ENCODE assay signal across 17 mouse cellular contexts in the genomic region with DNA sequence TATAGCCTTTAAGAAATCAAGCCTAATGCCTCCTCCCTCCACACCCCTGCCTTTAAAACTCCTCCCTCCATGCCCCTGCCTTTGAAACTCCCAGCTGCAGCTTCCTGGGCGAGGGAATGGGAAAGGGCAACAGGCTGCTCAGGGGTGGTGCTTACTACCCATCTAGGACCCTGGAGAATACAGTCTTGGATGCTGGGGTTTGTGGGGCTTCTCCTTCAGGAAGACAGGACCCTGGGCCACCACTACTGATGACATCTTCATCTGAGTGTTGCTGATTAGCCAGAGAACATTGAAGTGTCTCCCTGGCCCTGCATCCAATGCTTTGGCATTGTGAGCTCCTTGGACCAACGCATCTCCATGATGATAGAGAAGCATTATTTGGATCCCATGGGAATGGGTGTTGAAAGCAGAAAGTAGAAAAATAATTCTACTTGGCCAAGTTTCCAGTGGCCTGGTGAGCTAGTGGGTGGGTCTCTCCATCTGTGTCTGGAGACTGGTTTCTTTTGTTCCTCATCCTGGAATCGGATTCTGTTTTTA.
DNase-seq lines count a peak whose midpoint lies in the region; ATAC-seq and TF ChIP-seq lines count a peak whose summit lies in the region.
"Had no signal": no experiment of that assay in that cellular context is flagged by ENCODE, and none has a peak within 500 bp of the region (broad histone marks: within the 10 kb centered on the region; RNA-seq: fewer than 3 reads in every experiment).

No protein-coding gene starts in this region.

- TF ChIP-seq EP300 in lung, postnatal 0 days (IDR thresholded peaks at IDR 0.05): no peak

- no peaks in the 10 kb centered on the region for H3K4me1 ChIP-seq in testis, adult 2 months (ENCODE audit: control insufficient read depth, insufficient read depth, low read length)
- H3K4me1 ChIP-seq in lung, postnatal 0 days (ENCODE audit: insufficient read depth, low read depth, low read length): no peaks in the 10 kb centered on the region
- H3K4me1 ChIP-seq: embryonic facial prominence, embryonic 12.5 days; hindbrain, embryonic 15.5 days had no signal

- no peaks in the 10 kb centered on the region for H3K9me3 ChIP-seq in lung, postnatal 0 days (ENCODE audit: low read length)
- H3K9me3 ChIP-seq: embryonic facial prominence, embryonic 12.5 days; forebrain, embryonic 15.5 days; hindbrain, embryonic 15.5 days had no signal

- H3K27me3 ChIP-seq in testis, adult 2 months (ENCODE audit: control insufficient read depth, insufficient read depth, low read length): no peaks in the 10 kb centered on the region
- no peaks in the 10 kb centered on the region for H3K27me3 ChIP-seq in lung, postnatal 0 days (replicated peaks; ENCODE audit: insufficient read depth, low read length)
- H3K27me3 ChIP-seq: embryonic facial prominence, embryonic 12.5 days; forebrain, embryonic 15.5 days; hindbrain, embryonic 15.5 days; Patski had no signal

- intact Hi-C loops in gastrocnemius, adult 2 months (cut with DNase I): no loop called here
- intact Hi-C loops in heart, postnatal 36 days (cut with DNase I): no loop called here

- no peak for TF ChIP-seq CTCF in gastrocnemius, adult 2 months (IDR thresholded peaks at IDR 0.05)
- TF ChIP-seq CTCF in testis, adult 2 months (IDR thresholded peaks at IDR 0.05; ENCODE audit: control insufficient read depth, insufficient read depth, insufficient replicate concordance, low read depth, low read length): no peak
- no peak for TF ChIP-seq CTCF in lung, postnatal 0 days (IDR thresholded peaks at IDR 0.05)

- H3K27ac ChIP-seq in gastrocnemius, adult 2 months: peak overlapping the region; percentile 56
- H3K27ac ChIP-seq in testis, adult 2 months (ENCODE audit: control insufficient read depth, insufficient read depth, low read depth, low read length): no peak overlapping the region; the same call in 1 of the 2 replicates
- H3K27ac ChIP-seq in lung, postnatal 0 days (ENCODE audit: low read length): no peak overlapping the region
- H3K27ac ChIP-seq: embryonic facial prominence, embryonic 12.5 days; forebrain, embryonic 15.5 days; hindbrain, embryonic 15.5 days had no signal

- WGBS in lung, postnatal 0 days: 85% methylated on average over 3 of the region's 3 CpGs

- H3K4me3 ChIP-seq in gastrocnemius, adult 2 months: no peak overlapping the region
- H3K4me3 ChIP-seq in testis, adult 2 months (ENCODE audit: control insufficient read depth, low read depth, low read length): peak overlapping the region; percentile 54
- no peak overlapping the region for H3K4me3 ChIP-seq in lung, postnatal 0 days (ENCODE audit: low read depth, low read length)
- H3K4me3 ChIP-seq: embryonic facial prominence, embryonic 12.5 days; forebrain, embryonic 15.5 days; hindbrain, embryonic 15.5 days had no signal

- no peak for ATAC-seq in lung, postnatal 0 days
- ATAC-seq: activated CD4-positive, CD25-positive, alpha-beta regulatory T cell, adult 4 months; forebrain, embryonic 15.5 days; intestine, embryonic 16.5 days; Patski had no signal

- no peak overlapping the region for H3K9ac ChIP-seq in lung, postnatal 0 days (replicated peaks; ENCODE audit: low read depth)
- H3K9ac ChIP-seq: embryonic facial prominence, embryonic 12.5 days; forebrain, embryonic 15.5 days; hindbrain, embryonic 15.5 days had no signal

- no peak overlapping the region for H3K4me2 ChIP-seq in lung, postnatal 0 days (replicated peaks; ENCODE audit: low read depth, low read length)
- H3K4me2 ChIP-seq: embryonic facial prominence, embryonic 12.5 days; forebrain, embryonic 15.5 days; hindbrain, embryonic 15.5 days had no signal

- no peaks in the 10 kb centered on the region for H3K36me3 ChIP-seq in testis, adult 2 months (ENCODE audit: control insufficient read depth, insufficient read depth, low read length)
- H3K36me3 ChIP-seq in lung, postnatal 0 days (ENCODE audit: insufficient read depth, low read length): peaks cover 12% of the 10 kb centered on the region; the same call in 1 of the 2 replicates

- peak; percentile 54 for DNase-seq in gastrocnemius, adult 2 months
- no peak for DNase-seq in gastrocnemius, postnatal 4 days (ENCODE audit: low spot score in 2 of 2)
- peak; percentile 18 to 34 for DNase-seq in heart, adult 9 months (ENCODE audit: low spot score in 2 of 2)
- DNase-seq in heart, postnatal 36 days: no peak
- no peak for DNase-seq in testis, postnatal 14 days (ENCODE audit: low spot score)
- no peak for DNase-seq in lung, postnatal 0 days (ENCODE audit: low spot score)
- DNase-seq: adrenal gland, postnatal 14 days; cerebellum, adult 11-12 months; cerebellum, adult 9-10 months; cerebellum, postnatal 25 days had no signal

- TF ChIP-seq POLR2A in testis, adult 2 months (IDR thresholded peaks at IDR 0.05; ENCODE audit: control insufficient read depth, low read depth, low read length): no peak

Comparison
In these comparisons a context has a peak if more than half of its experiments do, and no peak if none do; other contexts are left out.
1. DNase-seq: peak in gastrocnemius, adult 2 months (single experiment) and heart, adult 9 months (2 of 2); none in gastrocnemius, postnatal 4 days (0 of 2), heart, postnatal 36 days (0 of 2), testis, postnatal 14 days (single experiment) and lung, postnatal 0 days (single experiment).